13 mouse cellular contexts compared by ENCODE assay signal in the genomic region with DNA sequence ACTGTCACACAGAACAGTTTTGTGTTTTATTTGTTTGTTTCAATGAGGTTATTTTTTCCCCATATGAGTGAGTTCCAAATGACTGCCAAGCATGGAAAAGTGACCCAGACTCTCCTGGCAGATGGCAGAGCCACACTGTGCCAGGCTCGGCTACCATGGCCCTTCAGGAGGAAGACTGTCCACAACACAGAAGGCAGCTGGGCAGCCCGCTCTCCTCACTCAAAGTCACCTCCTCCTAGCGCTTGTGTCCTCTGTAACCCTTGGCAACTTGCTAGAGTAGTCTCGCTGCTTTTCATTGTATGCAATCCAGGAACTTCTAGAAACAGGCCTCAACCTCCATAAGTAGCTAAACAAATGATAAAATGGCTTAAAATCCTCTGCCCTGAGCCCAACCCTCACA.
DNase-seq lines count a peak whose midpoint lies in the region; ATAC-seq lines count a peak whose summit lies in the region.
"Had no signal": no experiment of that assay in that cellular context is flagged by ENCODE, and none has a peak within 500 bp of the region (broad histone marks: within the 10 kb centered on the region; RNA-seq: fewer than 3 reads in every experiment).

No protein-coding gene starts in this region.

- H3K27ac ChIP-seq in heart, embryonic 12.5 days (ENCODE audit: poor library complexity, severe bottlenecking): no peak overlapping the region
- no peak overlapping the region for H3K27ac ChIP-seq in limb, embryonic 10.5 days
- H3K27ac ChIP-seq: hindbrain, embryonic 12.5 days; liver, embryonic 12.5 days had no signal

- no peaks in the 10 kb centered on the region for H3K27me3 ChIP-seq in heart, embryonic 12.5 days (replicated peaks)
- no peaks in the 10 kb centered on the region for H3K27me3 ChIP-seq in limb, embryonic 10.5 days (ENCODE audit: low read depth, poor library complexity, severe bottlenecking)
- H3K27me3 ChIP-seq: hindbrain, embryonic 12.5 days; liver, embryonic 12.5 days had no signal

- no peaks in the 10 kb centered on the region for H3K4me1 ChIP-seq in heart, embryonic 12.5 days (replicated peaks)
- no peaks in the 10 kb centered on the region for H3K4me1 ChIP-seq in limb, embryonic 10.5 days
- H3K4me1 ChIP-seq: hindbrain, embryonic 12.5 days; liver, embryonic 12.5 days had no signal

- ATAC-seq in heart, embryonic 12.5 days (ENCODE audit: insufficient number of reproducible peaks, low FRiP score): no peak
- no peak for ATAC-seq in megakaryocyte progenitor cell, adult 5-6 weeks (replicated peaks; ENCODE audit: poor library complexity)
- ATAC-seq in erythroid progenitor cell, adult 5-6 weeks (replicated peaks; ENCODE audit: low FRiP score, poor library complexity, severe bottlenecking): no peak
- ATAC-seq: liver, embryonic 12.5 days had no signal

- 73% methylated on average over 4 of the region's 4 CpGs for WGBS in heart, embryonic 12.5 days
- 82% methylated on average over 4 of the region's 4 CpGs for WGBS in limb, embryonic 10.5 days

- peak; percentile 4 to 7 for DNase-seq in heart, adult 9 months (ENCODE audit: low spot score in 2 of 2)
- DNase-seq in cerebellum, adult 8-10 months: peak; percentile 9
- DNase-seq in layer of hippocampus, adult 9-11 months: peak; percentile 84
- peak; percentile 78 for DNase-seq in left cerebral cortex, postnatal 4 days
- no peak for DNase-seq in limb, embryonic 10.5 days (ENCODE audit: low spot score)
- DNase-seq: adrenal gland, postnatal 36 days; kidney, postnatal 14 days; lung, postnatal 36 days had no signal

- H3K36me3 ChIP-seq in heart, embryonic 12.5 days: no peaks in the 10 kb centered on the region
- H3K36me3 ChIP-seq in limb, embryonic 10.5 days: no peaks in the 10 kb centered on the region
- H3K36me3 ChIP-seq: hindbrain, embryonic 12.5 days; liver, embryonic 12.5 days had no signal

- no peak overlapping the region for H3K9ac ChIP-seq in heart, embryonic 12.5 days
- H3K9ac ChIP-seq: hindbrain, embryonic 12.5 days; liver, embryonic 12.5 days had no signal

- H3K4me2 ChIP-seq in heart, embryonic 12.5 days: no peak overlapping the region
- H3K4me2 ChIP-seq: hindbrain, embryonic 12.5 days; liver, embryonic 12.5 days had no signal

- intact Hi-C loops in left cerebral cortex, postnatal 4 days (cut with DNase I): no loop called here

- no peaks in the 10 kb centered on the region for H3K9me3 ChIP-seq in heart, embryonic 12.5 days (replicated peaks)
- H3K9me3 ChIP-seq in limb, embryonic 10.5 days (replicated peaks): no peaks in the 10 kb centered on the region
- H3K9me3 ChIP-seq: hindbrain, embryonic 12.5 days; liver, embryonic 12.5 days had no signal

- H3K4me3 ChIP-seq in heart, embryonic 12.5 days: no peak overlapping the region
- H3K4me3 ChIP-seq in limb, embryonic 10.5 days: no peak overlapping the region
- H3K4me3 ChIP-seq: hindbrain, embryonic 12.5 days; liver, embryonic 12.5 days had no signal
